Mouse (Mus musculus) heart, postnatal 10 days (tissue): ENCODE measurements at regions not wholly inside any gene's neighbourhood (a gene's known extent, or its start where the extent isn't known, plus 50 kb on each side); places are given as distances from the start of the nearest gene placed in this dataset.

Experiments used
- DNase-seq, 2 experiments: peaks; one replicate each; pipeline ENCODE4 v3.0.0; 2021
- intact Hi-C: fragments of 180-260 bp; cut with DNase I; formaldehyde crosslinking; loops from one replicate; pipeline ENCODE4 v1.15.1; 2025

GRCm38 (mm10) chr3:34168087-34168486 lies 87.0 kb upstream of the Dnajc19 start:
- DNase-seq = no peak
- intact Hi-C loops = no loop called here

GRCm38 (mm10) chr3:34150036-34150435 lies 68.9 kb upstream of the Dnajc19 start:
- no peak for DNase-seq
- intact Hi-C loops = no loop called here

DNA sequence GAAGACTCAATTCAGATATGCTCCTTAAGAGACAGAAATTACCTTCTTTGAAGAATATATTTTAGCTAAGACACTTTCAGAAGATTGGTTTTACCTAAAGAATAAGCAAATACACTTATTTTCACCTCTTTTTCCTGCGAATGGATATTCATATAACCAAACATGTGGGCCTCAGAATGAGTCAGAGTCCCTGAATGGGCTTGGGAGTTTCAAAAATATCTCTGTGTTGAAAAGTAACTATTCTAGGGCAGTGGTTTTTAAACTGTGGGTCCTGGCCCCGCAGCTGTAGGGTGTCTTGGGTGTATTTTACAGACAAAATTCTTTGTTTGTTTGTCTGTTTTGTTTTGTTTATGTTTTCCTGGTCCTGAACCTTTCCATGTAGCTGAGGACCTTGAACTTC lies 62.5 kb upstream of the Dnajc19 start:
- no peak for DNase-seq
- intact Hi-C loops = no loop called here

DNA sequence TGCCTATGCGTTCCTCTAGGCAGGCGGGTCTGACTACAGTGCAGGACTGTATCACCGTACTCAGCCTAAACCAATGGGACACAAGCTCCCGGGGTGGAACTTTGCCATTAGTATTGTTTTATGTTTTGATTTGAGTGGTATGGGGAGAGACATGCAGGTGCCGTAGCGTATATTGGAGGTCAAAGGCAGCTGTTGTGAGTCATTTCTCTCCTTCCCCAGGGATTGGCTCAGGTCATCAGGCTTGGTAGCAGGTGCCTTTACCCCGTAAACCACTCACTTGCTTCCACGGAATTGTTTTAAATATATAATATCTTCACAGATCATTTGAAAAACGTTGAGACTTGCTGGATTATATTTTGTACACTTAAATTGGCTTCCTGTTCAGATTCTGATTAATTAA lies 58.1 kb upstream of the Dnajc19 start:
- DNase-seq = no peak
- intact Hi-C loops = no loop called here

- intact Hi-C loops = no loop called here
- DNase-seq = no peak
Measured at GRCm38 (mm10) chr3:34137984-34138383, 56.9 kb upstream of the Dnajc19 start.

DNA sequence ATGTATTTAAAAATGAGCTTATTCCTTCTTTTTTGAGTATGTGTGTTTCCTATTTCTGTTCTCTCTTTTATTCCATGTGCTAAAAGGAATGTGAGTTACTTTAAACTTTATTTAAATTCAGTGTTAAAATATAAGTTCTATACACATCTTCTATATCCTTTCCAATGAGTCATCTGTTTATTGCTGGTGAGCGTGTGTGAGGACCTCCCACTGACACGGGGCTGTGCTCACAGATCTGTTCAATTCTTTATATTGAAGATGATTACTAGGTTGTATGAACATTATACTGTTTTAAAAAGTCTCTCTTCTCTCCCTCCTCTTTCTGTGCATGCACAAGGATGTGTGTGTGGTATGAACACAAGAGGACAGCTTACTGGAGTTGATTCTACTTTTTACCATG lies 55.3 kb upstream of the Dnajc19 start:
- intact Hi-C loops = no loop called here
- DNase-seq = no peak
